Mouse (Mus musculus) kidney, adult 9 months (tissue): ENCODE data around the gene Hey2.
A peak's percentile ranks its signal among the peaks of the same experiment; 100 is the strongest.

Experiments
- DNase-seq: peaks from one replicate; pipeline ENCODE4 v3.0.0; 2022

Hey2 gene

DNA sequence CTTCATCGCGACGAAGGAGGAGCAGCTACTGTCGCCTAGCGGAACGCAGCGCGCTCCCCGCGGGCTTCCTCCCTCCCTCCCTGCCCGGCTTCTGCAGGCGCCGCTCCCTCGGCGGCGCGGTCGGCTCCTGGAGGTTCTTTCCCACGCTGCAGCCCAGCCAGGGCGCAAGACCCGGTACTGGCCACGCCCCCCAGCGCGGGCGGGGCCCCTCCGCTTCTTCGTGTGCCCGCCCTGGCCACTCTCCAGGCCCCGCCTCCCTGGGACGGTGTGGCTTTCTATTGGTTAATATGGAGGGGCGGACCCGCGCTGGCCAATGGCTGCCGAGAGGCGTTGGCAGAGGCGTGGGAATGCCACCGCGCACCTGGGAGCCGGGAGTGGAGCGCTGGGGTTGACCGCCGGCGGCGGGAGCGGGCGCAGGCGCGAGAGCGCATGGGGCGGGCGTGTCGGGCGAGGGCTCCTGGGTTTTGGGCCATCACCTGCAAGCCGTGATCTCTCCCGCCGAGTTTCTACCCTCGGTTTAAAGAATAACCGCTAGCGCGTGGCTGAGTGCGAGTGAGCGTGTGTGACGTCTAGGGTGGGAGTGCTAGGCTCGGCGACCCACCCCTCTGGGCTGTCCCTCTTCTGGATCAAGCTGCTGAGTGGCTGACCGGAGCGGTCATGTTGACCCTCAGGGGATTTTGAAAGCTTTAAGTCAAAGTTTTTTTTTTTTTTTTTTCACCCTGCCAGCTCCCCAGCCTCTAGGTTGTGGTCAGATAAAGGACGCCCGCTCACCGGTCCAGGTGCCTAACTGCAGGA lies at the start of gene Hey2:
TSS of gene Hey2 (minus strand) at position 159 of the 795 bp plus-strand sequence.
- peak; percentile 99 for DNase-seq

- no peak for DNase-seq
Measured at GRCm38 (mm10) chr10:30883085-30883760, 40.6 kb upstream of the Hey2 start.

GRCm38 (mm10) chr10:30881109-30881508 lies 38.5 kb upstream of the Hey2 start:
- DNase-seq: no peak

- DNase-seq: no peak
Measured at GRCm38 (mm10) chr10:30845101-30845825, 2.7 kb upstream of the Hey2 start.

DNA sequence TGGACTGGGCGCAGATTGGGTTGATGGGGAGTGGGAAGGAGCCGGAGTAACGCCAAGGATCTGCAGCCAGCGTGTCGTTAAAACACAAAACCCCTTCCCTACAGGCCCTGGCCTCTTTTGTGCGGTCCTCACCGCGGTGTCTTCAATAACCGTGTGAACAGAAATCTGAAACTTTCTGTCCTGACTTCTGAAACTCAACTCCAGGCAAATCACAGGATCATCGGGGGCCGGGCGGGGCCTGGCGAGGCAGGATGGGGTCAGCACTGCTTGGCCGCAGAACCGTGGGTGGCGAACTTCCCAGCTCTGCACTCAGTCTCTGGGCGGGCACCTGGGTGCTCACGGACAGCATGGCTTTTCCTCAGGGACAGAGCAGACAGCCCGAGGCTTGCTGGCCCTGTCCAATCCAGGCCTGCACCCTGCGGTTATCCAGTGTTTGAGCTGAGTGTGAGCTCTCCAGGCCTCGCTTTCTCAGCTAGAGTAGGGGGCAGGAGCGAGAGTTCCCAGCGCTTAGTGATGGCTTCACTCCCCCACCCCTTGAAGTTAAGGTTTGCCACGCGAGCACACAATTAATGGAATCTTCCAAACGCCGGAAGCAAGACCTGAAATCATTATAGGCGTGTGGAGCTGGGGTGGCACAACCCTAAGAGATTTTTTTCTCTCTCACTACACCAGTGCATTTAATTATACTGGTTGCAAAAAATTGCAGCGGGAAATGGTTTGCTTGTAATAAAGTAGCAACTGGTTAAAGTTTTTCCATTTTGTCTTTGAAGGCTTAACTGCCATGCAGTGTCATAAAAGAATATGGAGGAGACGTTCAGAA lies 1.8 kb upstream of the Hey2 start:
- DNase-seq: peak; percentile 11

- peak; percentile 17 for DNase-seq
Measured at GRCm38 (mm10) chr10:30843438-30844190, 1.0 kb upstream of the Hey2 start.

DNA sequence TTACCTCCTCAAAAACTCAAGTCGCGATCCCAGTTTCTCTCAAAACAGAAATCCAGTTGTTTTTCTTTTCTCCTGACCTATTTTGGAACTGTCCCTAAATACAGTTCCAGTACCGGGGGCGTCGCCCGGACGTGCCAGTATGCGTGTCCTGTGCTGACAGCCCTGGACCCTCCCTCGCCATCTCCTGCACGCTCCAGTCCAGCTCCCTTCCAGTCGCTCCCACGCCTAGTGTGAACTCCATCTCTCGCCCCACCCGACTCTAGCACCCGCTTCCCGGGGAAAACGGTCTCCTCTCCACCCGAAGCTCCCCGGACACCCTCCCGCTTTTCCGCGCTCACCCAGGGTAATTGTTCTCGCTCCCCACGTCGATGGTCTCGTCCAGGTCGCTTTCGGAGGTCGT lies 373 bp downstream of the Hey2 start:
- no peak for DNase-seq

GRCm38 (mm10) chr10:30840824-30841223 lies 1.8 kb downstream of the Hey2 start:
- no peak for DNase-seq

GRCm38 (mm10) chr10:30838188-30838587 lies 4.4 kb downstream of the Hey2 start:
- DNase-seq: peak; percentile 31

DNA sequence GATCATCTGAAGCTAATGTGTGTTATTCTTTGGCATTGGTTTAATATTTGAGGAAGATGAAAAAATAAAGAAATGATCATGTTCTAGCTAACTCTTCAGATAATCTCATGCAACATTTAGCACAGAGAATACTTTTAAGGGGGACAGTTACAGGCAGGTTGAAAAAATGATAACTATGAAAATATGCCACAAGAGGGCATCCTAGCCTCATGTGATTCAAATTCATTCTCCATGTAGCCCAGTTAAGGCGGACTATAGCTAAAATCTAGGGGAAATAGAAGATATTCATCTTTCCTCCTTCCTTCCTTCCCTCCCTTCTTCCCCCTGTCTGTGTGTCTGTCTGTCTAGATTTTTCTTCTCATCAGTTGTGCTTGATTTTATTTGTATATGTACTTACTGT lies 17.6 kb downstream of the Hey2 start:
- peak; percentile 74 for DNase-seq

GRCm38 (mm10) chr10:30810967-30811293 lies 31.7 kb downstream of the Hey2 start:
- DNase-seq: peak; percentile 96

DNA sequence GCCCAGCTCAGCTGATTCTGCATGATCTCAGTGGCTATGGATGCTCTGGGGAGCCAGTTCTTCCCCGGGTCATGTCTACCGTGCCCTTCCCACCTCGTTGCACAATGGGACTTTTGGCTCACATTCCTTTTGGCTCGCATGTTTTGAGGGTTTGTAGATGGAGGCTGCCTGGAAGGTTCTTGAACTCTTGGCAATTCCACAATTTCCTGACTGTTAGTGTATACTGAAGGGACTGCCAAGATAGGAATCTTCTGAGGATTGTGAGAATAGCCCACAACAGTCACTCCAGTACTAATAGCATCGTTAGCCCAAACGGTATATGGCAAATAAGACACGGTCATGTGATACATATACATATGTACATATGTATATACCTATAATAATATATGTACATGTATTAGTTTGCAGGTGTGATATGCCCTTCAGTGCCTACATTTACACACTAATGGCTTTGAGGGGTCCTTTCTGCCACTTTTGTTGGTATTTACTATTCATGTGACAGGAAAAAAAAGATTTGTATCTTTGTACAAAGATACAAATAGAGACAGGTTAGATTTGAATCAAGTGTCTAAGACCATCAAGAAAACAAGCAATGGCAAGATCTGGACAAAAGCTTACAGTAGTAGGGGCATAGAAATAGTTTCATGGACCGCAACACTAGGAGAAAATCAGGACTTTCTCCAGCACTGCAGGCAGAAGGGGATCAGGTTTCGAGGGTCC lies 32.2 kb downstream of the Hey2 start:
- DNase-seq: peak; percentile 49

- DNase-seq: no peak
Measured at GRCm38 (mm10) chr10:30803587-30804253, 38.9 kb downstream of the Hey2 start.

DNA sequence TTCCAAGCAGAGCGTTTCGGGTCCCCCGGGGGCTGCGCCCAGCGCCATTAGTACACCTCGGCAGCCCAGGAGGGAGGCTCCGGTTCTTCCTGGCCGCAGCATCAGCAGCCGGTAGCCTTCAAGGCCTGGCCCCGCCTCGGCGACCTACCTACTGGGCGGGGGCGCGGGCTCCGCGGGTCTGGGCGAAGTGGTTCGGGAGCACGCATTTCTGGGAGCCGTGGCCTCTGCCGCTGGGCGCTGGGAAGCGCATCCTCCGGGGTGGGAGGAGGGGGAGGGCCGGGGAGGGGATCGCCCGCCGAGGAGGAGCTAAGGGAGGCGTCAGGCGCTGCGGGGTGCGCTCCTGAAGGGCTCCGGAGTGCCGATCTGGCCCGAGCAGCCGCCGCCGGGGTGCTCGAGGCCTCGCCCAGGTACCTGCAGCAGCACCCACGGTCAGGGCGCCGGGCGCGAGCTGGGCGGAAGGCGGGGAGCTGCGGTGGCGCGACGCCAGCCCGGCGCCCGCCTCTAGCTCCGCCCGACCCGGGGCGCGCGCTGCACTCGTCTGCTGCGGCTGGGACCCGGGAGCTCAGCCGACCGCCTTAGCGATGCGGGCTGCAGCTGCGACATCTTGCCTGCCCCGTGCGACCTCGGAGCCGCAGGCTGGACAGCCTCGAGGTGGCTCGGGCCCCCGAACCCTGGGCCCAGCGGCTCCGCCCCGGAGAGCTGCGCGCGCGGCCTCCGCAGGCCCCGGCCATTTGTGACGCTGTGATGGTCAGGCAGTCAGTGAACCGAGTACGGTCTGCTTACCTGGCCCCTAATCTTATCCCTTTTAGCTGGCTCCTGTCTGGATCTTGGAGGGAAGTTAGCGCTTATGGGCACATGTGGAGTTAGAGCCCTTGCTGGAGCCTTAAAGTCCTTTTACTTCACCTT lies 39.7 kb downstream of the Hey2 start, which contains the start of gene Ncoa7:
TSS of gene Ncoa7 (minus strand) at position 646 of the 906 bp plus-strand sequence.
- DNase-seq: peak; percentile 89

- peak; percentile 49 for DNase-seq
Measured at GRCm38 (mm10) chr10:30802033-30802432, 40.6 kb downstream of the Hey2 start.

DNA sequence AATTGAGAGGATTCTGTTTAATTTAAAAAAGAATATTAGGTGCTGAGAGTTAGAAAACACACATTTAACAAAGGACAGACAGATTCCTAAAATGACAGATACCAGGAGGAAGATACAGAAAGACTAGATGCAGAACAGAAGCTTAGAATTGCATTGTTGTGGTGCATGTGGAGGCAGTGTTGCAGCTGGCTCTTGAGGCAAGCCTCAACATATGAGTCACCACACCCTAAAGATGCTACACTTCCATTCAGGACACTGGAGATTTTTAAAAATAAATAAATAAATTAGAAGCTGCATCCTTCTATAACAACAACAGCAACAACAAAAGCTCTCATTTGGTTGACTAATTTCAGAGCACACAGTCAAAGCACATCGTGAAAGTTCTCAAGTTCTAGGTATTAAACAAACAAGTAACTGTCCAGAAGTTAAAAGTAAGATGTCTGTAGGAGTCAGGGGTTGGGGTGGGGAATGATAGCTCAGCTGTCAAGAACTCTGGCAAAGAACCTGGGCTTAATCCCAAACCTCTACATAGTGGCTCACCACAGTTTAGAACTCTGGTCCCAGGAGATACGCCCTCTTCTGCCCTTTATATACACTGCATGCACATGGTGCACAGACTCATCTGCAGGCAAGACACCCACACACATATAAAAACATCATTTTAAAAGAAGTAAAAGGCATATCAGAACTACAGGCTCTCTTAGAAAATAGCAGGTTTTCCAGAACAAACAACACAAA lies 42.7 kb downstream of the Hey2 start:
- DNase-seq: no peak

DNA sequence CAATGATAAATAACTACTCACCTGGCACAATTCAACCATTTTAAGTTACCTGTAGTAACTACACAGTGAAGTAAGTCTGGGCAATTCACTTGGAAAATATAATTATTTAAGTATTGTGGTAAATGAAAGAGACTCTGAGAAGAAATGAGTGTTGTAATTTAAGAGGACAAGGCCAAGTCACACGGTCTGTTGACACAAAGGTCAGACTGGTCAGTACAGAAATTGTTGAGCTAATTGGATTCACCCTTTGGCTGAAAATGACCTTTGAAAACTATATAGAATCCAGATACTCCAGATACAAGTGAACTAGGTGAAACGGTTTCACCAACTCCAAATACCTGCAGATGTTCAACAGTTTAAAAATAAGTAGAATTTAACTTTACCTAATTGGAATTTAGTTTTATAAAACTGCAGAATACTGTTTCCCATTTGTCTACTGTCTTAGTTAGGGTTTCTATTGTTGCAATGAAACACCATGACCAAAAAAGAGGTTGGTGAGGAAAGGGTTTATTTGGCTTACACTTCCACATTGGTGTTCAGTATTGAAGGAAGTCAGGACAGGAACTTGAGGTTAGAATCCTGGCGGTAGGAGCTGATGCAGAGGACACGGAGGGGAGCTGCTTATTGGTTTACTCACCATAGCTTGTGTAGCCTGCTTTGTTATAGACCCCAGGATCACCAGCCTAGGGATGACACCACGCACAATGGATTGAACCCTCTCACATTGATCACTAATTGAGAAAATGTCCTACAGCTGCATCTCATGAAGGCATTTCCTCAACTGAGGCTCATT lies 45.9 kb downstream of the Hey2 start:
- peak; percentile 52 for DNase-seq

DNA sequence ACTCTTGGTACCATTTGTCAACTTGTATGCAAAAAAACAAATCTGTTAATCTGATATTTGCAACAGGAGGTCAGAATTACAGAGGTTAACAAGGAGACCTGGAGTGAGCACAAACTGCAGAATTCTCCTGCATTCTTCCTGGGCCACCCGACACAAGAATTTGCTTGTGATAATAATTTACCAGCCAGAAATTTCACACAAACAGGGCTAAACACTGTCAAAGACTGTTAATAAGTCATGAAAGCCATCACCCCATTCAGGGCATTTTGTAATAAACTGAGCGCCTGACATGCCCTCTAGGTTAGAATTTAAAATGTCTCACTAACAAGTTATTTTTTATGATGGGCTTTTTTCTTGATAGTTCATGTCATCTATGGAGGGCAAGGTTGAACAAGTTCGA lies 51.6 kb downstream of the Hey2 start:
- DNase-seq: peak; percentile 93
